Mouse (Mus musculus) thymus, postnatal 36 days (tissue): ENCODE results near the gene Scn8a.
"Not testable (repeated sequence)": the region's sequence is repeated elsewhere in the genome, so short reads cannot be mapped to it uniquely, and the experiment has no call there.

Source experiments
- DNase-seq, 2 experiments: peaks; one replicate each; pipeline ENCODE4 v3.0.0; 2022; ENCODE audit warnings: mixed read lengths in 2 of 2

Scn8a gene

GRCm38 (mm10) chr15:100869558-100869957, at the start of gene Scn8a:
Gene Scn8a (plus strand): TSS chr15:100869858.
- no peak for DNase-seq

GRCm38 (mm10) chr15:100821824-100822223, 47.8 kb upstream of the Scn8a start:
- no peak for DNase-seq

GRCm38 (mm10) chr15:100822370-100822769, 47.3 kb upstream of the Scn8a start:
- DNase-seq, result not testable (repeated sequence)

- no peak for DNase-seq
Observed at GRCm38 (mm10) chr15:100825249-100825856, 44.3 kb upstream of the Scn8a start.

GRCm38 (mm10) chr15:100826076-100826475, 43.6 kb upstream of the Scn8a start:
- no peak for DNase-seq

- no peak for DNase-seq
Observed at GRCm38 (mm10) chr15:100829775-100830174, 39.9 kb upstream of the Scn8a start.

GRCm38 (mm10) chr15:100830682-100831081, 39.0 kb upstream of the Scn8a start:
- DNase-seq, result peak; percentile 21 to 36

- no peak for DNase-seq
Observed at GRCm38 (mm10) chr15:100832144-100832543, 37.5 kb upstream of the Scn8a start.

GRCm38 (mm10) chr15:100832784-100833183, 36.9 kb upstream of the Scn8a start:
- no peak for DNase-seq

GRCm38 (mm10) chr15:100836729-100837128, 32.9 kb upstream of the Scn8a start:
- no peak for DNase-seq

GRCm38 (mm10) chr15:100838607-100839207, 31.0 kb upstream of the Scn8a start:
- DNase-seq, result peak; percentile 38 to 44

GRCm38 (mm10) chr15:100844336-100844735, 25.3 kb upstream of the Scn8a start:
- peak; percentile 15 to 28 for DNase-seq

- DNase-seq, result peak; percentile 80 to 85
Observed at GRCm38 (mm10) chr15:100845049-100845879, 24.4 kb upstream of the Scn8a start.

- DNase-seq, result peak in 1 of 2 experiments; percentile 14
Observed at GRCm38 (mm10) chr15:100847193-100847592, 22.5 kb upstream of the Scn8a start.

GRCm38 (mm10) chr15:100857586-100857985, 12.1 kb upstream of the Scn8a start:
- no peak for DNase-seq

GRCm38 (mm10) chr15:100860856-100861255, 8.8 kb upstream of the Scn8a start:
- no peak for DNase-seq

GRCm38 (mm10) chr15:100865556-100865955, 4.1 kb upstream of the Scn8a start:
- DNase-seq, result no peak

- DNase-seq, result peak; percentile 46 to 58
Observed at GRCm38 (mm10) chr15:100870001-100870774, 530 bp downstream of the Scn8a start.

- DNase-seq, result peak in 1 of 2 experiments; percentile 16
Observed at GRCm38 (mm10) chr15:100870775-100871106, 1.1 kb downstream of the Scn8a start.

- DNase-seq, result no peak
Observed at GRCm38 (mm10) chr15:100871107-100872011, 1.7 kb downstream of the Scn8a start.

GRCm38 (mm10) chr15:100873155-100873554, 3.5 kb downstream of the Scn8a start:
- DNase-seq, result peak; percentile 59 to 62

- DNase-seq, result no peak
Observed at GRCm38 (mm10) chr15:100879073-100879472, 9.4 kb downstream of the Scn8a start.
